Mouse (Mus musculus) lung, postnatal 4 days (tissue): ENCODE data around the gene Adck1.

Experiments
- DNase-seq, 2 experiments: peaks; one replicate each; pipeline ENCODE4 v3.0.0; 2021

Adck1 gene

DNA sequence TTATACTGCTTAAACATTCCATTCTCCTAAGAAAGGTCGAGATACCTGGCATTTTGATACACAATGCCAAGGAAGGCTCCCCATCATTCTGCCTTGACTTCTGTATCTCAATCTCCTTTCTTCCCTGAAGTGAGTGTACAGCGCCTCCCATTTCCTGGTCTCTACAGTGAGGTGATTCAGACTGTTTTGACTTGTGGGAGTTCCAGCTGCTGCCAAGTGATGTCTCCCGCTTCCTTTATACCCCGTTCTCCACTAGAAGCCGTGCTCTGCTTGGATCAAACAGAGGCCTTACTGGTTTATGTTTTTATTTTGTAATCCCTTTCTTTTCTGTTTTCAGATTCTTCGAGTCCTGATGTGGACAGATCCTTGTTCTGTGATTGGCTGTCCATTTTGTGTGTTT, 116.3 kb downstream of the Adck1 start:
- no peak for DNase-seq

DNA sequence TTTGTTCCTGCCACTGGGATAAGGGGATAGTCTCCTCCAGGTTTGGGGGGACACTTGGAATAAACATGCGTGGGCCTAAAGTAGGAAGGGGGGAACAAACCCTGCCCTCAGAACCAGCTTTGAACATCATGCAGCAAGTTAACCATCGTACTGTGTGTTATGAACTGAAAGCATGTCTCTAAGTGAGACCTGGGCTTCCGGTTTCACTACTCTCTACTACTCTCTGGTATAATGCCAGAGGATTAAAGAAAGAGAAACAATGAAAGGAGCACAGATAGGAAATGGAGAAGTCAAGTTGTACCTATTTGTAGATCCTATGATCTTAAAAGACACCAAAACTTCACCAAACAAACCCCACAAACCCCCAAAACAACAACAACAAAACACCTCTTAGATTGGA, 121.3 kb downstream of the Adck1 start:
- no peak for DNase-seq

- DNase-seq = no peak
Observed at GRCm38 (mm10) chr12:88490881-88491280, 130.5 kb downstream of the Adck1 start.
